Mouse (Mus musculus): Measurements from ENCODE around the gene Zzef1. TPM values are rescaled to one million over a fixed set of nuclear protein-coding genes. Genes with fewer than 3 reads are reported as not detected.

The Zzef1 gene
- polyA plus RNA-seq, 1 experiment from 2014 or later = 9.8 TPM

DNA sequence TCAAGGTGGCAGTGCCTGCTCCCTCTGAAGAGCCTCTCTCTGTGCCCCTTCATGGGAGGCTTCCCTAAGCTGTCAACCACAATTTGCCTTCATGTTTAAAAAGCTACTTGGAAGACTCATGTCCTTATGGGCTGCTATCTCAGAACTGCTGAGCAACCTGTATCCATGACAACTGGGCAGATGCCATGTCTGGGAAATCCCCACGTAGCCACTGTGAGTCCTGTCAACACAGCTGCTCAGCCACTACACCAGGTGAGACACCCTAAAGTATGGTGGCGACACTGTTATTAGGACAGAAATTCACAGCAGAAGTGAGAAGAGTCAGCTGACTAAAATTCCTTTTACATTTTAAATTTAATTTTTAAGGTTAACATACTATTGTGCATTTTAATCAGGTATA is 132.5 kb downstream of the Zzef1 start:
- no peak for ATAC-seq (ENCODE audit: insufficient number of reproducible peaks, insufficient read depth, low FRiP score, low read depth)
- peaks cover 26% of the 10 kb centered on the region for H3K36me3 ChIP-seq (ENCODE audit: control insufficient read depth, insufficient read depth, low read length)
- WGBS = 62% methylated on average over 2 of the region's 2 CpGs

GRCm38 (mm10) chr11:72940208-72941143 is 144.4 kb downstream of the Zzef1 start:
- Histone ChIP-seq H3K36me3 (ENCODE audit: control insufficient read depth, insufficient read depth, low read length) (no peaks in the 10 kb centered on the region), H3K4me1 (ENCODE audit: control insufficient read depth in 2 of 2, insufficient read depth in 2 of 2, low read length in 2 of 2) (peaks cover 14 to 15% of the 10 kb centered on the region in 2 experiments), H3K27me3 (ENCODE audit: control insufficient read depth, insufficient read depth, low read length) (no peaks in the 10 kb centered on the region), H3K4me3 (ENCODE audit: control insufficient read depth in 1 of 2, insufficient read depth in 1 of 2, low read depth in 1 of 2, low read length in 2 of 2) (peak overlapping the region; percentile 40 to 42), H3K27ac (replicated peaks in 1 of 2; ENCODE audit: control insufficient read depth in 1 of 2, insufficient read depth in 1 of 2, low read depth in 2 of 2, low read length in 2 of 2) (no peak overlapping the region), H3K4me2 (ENCODE audit: low read length) (peak overlapping the region; percentile 54), H3K9ac (ENCODE audit: low read length) (peak overlapping the region; percentile 58), H3K9me3 (ENCODE audit: control insufficient read depth, low read length) (no peaks in the 10 kb centered on the region)
- 27% methylated on average over 20 of the region's 20 CpGs for WGBS
- no peak for ATAC-seq (ENCODE audit: insufficient number of reproducible peaks, insufficient read depth, low FRiP score, low read depth)

More for the DNA sequence above, 132.5 kb downstream of the Zzef1 start:
- H3K9me3 ChIP-seq (ENCODE audit: control insufficient read depth, low read length) = no peaks in the 10 kb centered on the region
- no peak overlapping the region for H3K4me2 ChIP-seq (ENCODE audit: low read length)
- no peaks in the 10 kb centered on the region for H3K27me3 ChIP-seq (ENCODE audit: control insufficient read depth, insufficient read depth, low read length)
- H3K4me1 ChIP-seq (ENCODE audit: control insufficient read depth in 2 of 2, insufficient read depth in 2 of 2, low read length in 2 of 2) = no peaks in the 10 kb centered on the region
- no peak overlapping the region for H3K9ac ChIP-seq (ENCODE audit: low read length)
- H3K27ac ChIP-seq (replicated peaks in 1 of 2; ENCODE audit: control insufficient read depth in 1 of 2, insufficient read depth in 1 of 2, low read depth in 2 of 2, low read length in 2 of 2) = no peak overlapping the region
- no peak overlapping the region for H3K4me3 ChIP-seq (ENCODE audit: control insufficient read depth in 1 of 2, insufficient read depth in 1 of 2, low read depth in 1 of 2, low read length in 2 of 2)

- H3K9me3 ChIP-seq (ENCODE audit: control insufficient read depth, low read length) = peaks cover 5% of the 10 kb centered on the region; the same call in 1 of the 2 replicates
- no peaks in the 10 kb centered on the region for H3K27me3 ChIP-seq (ENCODE audit: control insufficient read depth, insufficient read depth, low read length)
- no peak for ATAC-seq (ENCODE audit: insufficient number of reproducible peaks, insufficient read depth, low FRiP score, low read depth)
- H3K4me1 ChIP-seq (ENCODE audit: control insufficient read depth in 2 of 2, insufficient read depth in 2 of 2, low read length in 2 of 2) = peaks cover 23 to 29% of the 10 kb centered on the region in 2 experiments
- no peak overlapping the region for H3K9ac ChIP-seq (ENCODE audit: low read length)
- no peak overlapping the region for H3K4me2 ChIP-seq (ENCODE audit: low read length)
- H3K27ac ChIP-seq (replicated peaks in 1 of 2; ENCODE audit: control insufficient read depth in 1 of 2, insufficient read depth in 1 of 2, low read depth in 2 of 2, low read length in 2 of 2) = peak overlapping the region in 1 of 2 experiments; percentile 55; a peak in 2 of 4 replicates
- 52% methylated on average over 7 of the region's 7 CpGs for WGBS
- no peak overlapping the region for H3K4me3 ChIP-seq (ENCODE audit: control insufficient read depth in 1 of 2, insufficient read depth in 1 of 2, low read depth in 1 of 2, low read length in 2 of 2)
- no peaks in the 10 kb centered on the region for H3K36me3 ChIP-seq (ENCODE audit: control insufficient read depth, insufficient read depth, low read length)
Measured at GRCm38 (mm10) chr11:72944996-72945793, 149.2 kb downstream of the Zzef1 start.

DNA sequence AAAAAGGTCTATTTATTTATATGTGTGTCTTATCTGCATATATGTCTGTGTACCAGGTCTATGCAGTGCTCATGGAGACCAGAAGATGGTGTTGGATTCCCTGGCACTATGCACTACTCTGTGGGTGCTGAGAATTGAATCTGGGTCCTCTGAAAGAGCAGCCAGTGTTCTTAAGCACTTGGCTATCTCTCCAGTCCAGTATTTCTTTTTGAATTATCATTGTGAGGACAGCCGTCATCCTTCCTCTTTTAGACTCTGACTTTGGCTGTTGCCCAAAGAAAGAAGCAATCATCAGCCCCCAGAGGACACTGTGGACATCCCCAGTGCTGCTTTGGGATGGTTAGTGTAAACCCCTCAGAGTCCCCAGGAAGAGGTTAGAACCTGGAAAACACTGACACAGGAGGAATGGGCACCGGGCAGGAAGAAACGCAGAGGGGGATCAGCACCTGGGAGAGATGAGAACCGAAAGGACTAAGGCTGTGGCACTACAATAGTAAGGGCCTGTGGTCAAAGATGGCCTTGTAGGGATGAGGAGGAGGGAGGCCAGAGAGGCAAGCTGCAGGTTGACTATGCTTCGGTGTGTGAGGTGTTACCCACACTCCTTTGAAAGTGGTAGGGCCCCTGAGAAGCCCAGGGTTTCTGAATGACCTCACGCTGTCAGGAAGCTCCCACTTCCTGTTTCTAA is 150.0 kb downstream of the Zzef1 start:
- peak overlapping the region; percentile 18 for H3K4me2 ChIP-seq (ENCODE audit: low read length)
- 25% methylated on average over 6 of the region's 6 CpGs for WGBS

DNA sequence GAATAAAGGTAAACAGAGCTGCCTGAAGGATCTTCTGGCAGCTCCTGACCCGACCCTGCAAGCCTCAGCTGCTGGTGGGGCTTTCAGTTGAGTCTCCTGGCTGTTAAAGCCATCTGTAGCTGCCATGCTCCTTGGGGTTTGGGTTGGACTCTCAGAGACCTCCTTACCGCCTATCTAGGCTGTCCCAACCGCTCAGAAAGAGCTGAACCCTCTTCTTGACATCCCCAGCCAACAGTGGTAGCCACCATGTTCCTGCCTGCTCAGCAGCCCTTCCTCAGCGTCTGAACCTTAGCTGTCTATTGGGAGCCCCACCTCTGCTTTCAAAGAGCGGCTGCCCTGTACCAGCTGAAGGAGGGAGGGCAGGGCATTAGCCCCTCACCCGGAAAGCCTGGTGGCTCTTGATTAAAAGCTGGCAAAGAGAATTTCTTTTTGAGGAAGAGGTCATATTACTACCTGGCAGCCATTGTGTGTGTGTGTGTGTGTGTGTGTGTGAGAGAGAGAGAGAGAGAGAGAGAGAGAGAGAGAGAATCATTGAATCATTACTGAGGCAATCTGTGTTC is 150.6 kb downstream of the Zzef1 start:
- H3K27me3 ChIP-seq (ENCODE audit: control insufficient read depth, insufficient read depth, low read length) = no peaks in the 10 kb centered on the region
- H3K9ac ChIP-seq (ENCODE audit: low read length) = no peak overlapping the region; the same call in 1 of the 2 replicates
- peak overlapping the region; percentile 18 for H3K4me2 ChIP-seq (ENCODE audit: low read length)
- no peaks in the 10 kb centered on the region for H3K36me3 ChIP-seq (ENCODE audit: control insufficient read depth, insufficient read depth, low read length)
- no peak overlapping the region for H3K4me3 ChIP-seq (ENCODE audit: control insufficient read depth in 1 of 2, insufficient read depth in 1 of 2, low read depth in 1 of 2, low read length in 2 of 2)
- peaks cover 25 to 30% of the 10 kb centered on the region in 2 experiments for H3K4me1 ChIP-seq (ENCODE audit: control insufficient read depth in 2 of 2, insufficient read depth in 2 of 2, low read length in 2 of 2)
- peak overlapping the region in 1 of 2 experiments; percentile 55; a peak in 2 of 4 replicates for H3K27ac ChIP-seq (replicated peaks in 1 of 2; ENCODE audit: control insufficient read depth in 1 of 2, insufficient read depth in 1 of 2, low read depth in 2 of 2, low read length in 2 of 2)
- ATAC-seq (ENCODE audit: insufficient number of reproducible peaks, insufficient read depth, low FRiP score, low read depth) = no peak
- peaks cover 7% of the 10 kb centered on the region; the same call in 1 of the 2 replicates for H3K9me3 ChIP-seq (ENCODE audit: control insufficient read depth, low read length)
- WGBS = 49% methylated on average over 6 of the region's 6 CpGs

More for the DNA sequence above, 150.0 kb downstream of the Zzef1 start:
- no peak overlapping the region; the same call in 1 of the 2 replicates for H3K9ac ChIP-seq (ENCODE audit: low read length)
- no peaks in the 10 kb centered on the region for H3K27me3 ChIP-seq (ENCODE audit: control insufficient read depth, insufficient read depth, low read length)
- H3K4me1 ChIP-seq (ENCODE audit: control insufficient read depth in 2 of 2, insufficient read depth in 2 of 2, low read length in 2 of 2) = peaks cover 20 to 27% of the 10 kb centered on the region in 2 experiments
- no peaks in the 10 kb centered on the region for H3K36me3 ChIP-seq (ENCODE audit: control insufficient read depth, insufficient read depth, low read length)
- H3K4me3 ChIP-seq (ENCODE audit: control insufficient read depth in 1 of 2, insufficient read depth in 1 of 2, low read depth in 1 of 2, low read length in 2 of 2) = no peak overlapping the region
- peak overlapping the region; percentile 55 for H3K27ac ChIP-seq (replicated peaks in 1 of 2; ENCODE audit: control insufficient read depth in 1 of 2, insufficient read depth in 1 of 2, low read depth in 2 of 2, low read length in 2 of 2)
- peaks cover 7% of the 10 kb centered on the region; the same call in 1 of the 2 replicates for H3K9me3 ChIP-seq (ENCODE audit: control insufficient read depth, low read length)
- ATAC-seq (ENCODE audit: insufficient number of reproducible peaks, insufficient read depth, low FRiP score, low read depth) = no peak

GRCm38 (mm10) chr11:72947840-72948239 is 151.8 kb downstream of the Zzef1 start:
- Histone ChIP-seq H3K9ac (ENCODE audit: low read length) (no peak overlapping the region), H3K9me3 (ENCODE audit: control insufficient read depth, low read length) (peaks cover 7% of the 10 kb centered on the region; the same call in 1 of the 2 replicates), H3K4me3 (ENCODE audit: control insufficient read depth in 1 of 2, insufficient read depth in 1 of 2, low read depth in 1 of 2, low read length in 2 of 2) (no peak overlapping the region), H3K4me1 (ENCODE audit: control insufficient read depth in 2 of 2, insufficient read depth in 2 of 2, low read length in 2 of 2) (peaks cover 32 to 35% of the 10 kb centered on the region in 2 experiments), H3K4me2 (ENCODE audit: low read length) (no peak overlapping the region), H3K36me3 (ENCODE audit: control insufficient read depth, insufficient read depth, low read length) (no peaks in the 10 kb centered on the region), H3K27me3 (ENCODE audit: control insufficient read depth, insufficient read depth, low read length) (no peaks in the 10 kb centered on the region), H3K27ac (replicated peaks in 1 of 2; ENCODE audit: control insufficient read depth in 1 of 2, insufficient read depth in 1 of 2, low read depth in 2 of 2, low read length in 2 of 2) (no peak overlapping the region)
- WGBS = 70% methylated on average over 11 of the region's 11 CpGs
- no peak for ATAC-seq (ENCODE audit: insufficient number of reproducible peaks, insufficient read depth, low FRiP score, low read depth)
